Mouse (Mus musculus) hindbrain, embryonic 12.5 days (tissue): ENCODE measurements around the gene Fas. TPM values are rescaled to one million over a fixed set of nuclear protein-coding genes. Genes with fewer than 3 reads are reported as not detected.

Experiments
- ATAC-seq: fragments of 200-750 bp; cut with Nextera tagmentation; 2 replicates; pipeline ENCODE4 v1.8.0; 2017; ENCODE audit warnings: moderate TSS enrichment; ENCODE audit not compliant: low FRiP score
- H3K27ac ChIP-seq: fragments of 300-500 bp; sonication (generic); 2 replicates; pipeline ENCODE4 v1.5.1; 2016; ENCODE audit warnings: mild to moderate bottlenecking
- H3K27me3 ChIP-seq: fragments of 300-500 bp; sonication (generic); 2 replicates; pipeline ENCODE4 v1.6.1; 2016; ENCODE audit warnings: mild to moderate bottlenecking
- H3K36me3 ChIP-seq: fragments of 300-500 bp; sonication (generic); 2 replicates; pipeline ENCODE4 v1.6.1; 2016; ENCODE audit warnings: mild to moderate bottlenecking
- H3K4me1 ChIP-seq: fragments of 300-500 bp; sonication (generic); 2 replicates; pipeline ENCODE4 v1.6.1; 2016
- H3K4me2 ChIP-seq: fragments of 300-500 bp; sonication (generic); replicated peaks from 2 replicates; pipeline ENCODE4 v1.6.1; 2016; ENCODE audit warnings: mild to moderate bottlenecking
- H3K4me3 ChIP-seq: fragments of 300-500 bp; sonication (generic); 2 replicates; pipeline ENCODE4 v1.5.1; 2016; ENCODE audit warnings: mild to moderate bottlenecking
- H3K9ac ChIP-seq: fragments of 300-500 bp; sonication (generic); 2 replicates; pipeline ENCODE4 v1.6.1; 2016; ENCODE audit warnings: mild to moderate bottlenecking, moderate library complexity
- H3K9me3 ChIP-seq: fragments of 300-500 bp; sonication (generic); replicated peaks from 2 replicates; pipeline ENCODE4 v1.6.1; 2016; ENCODE audit warnings: mild to moderate bottlenecking
- WGBS: fragments of 180-500 bp; shearing (Covaris S2); methylation state at CpG from one replicate; pipeline ENCODE4 v1.1.7; 2016; 5-methylcytosine and 5-hydroxymethylcytosine counted together
- polyA plus RNA-seq: library from polyadenylated mRNA; unstranded; fragments of >200 nt; fragmentation: Nextera tagmentation; extraction: Ambion mirVana; gene quantifications from 2 replicates; pipeline ENCODE4 v1.2.1, GENCODE M21; 2016

The Fas gene
- polyA plus RNA-seq, 1 experiment from 2014 or later, result 1.4 TPM

DNA sequence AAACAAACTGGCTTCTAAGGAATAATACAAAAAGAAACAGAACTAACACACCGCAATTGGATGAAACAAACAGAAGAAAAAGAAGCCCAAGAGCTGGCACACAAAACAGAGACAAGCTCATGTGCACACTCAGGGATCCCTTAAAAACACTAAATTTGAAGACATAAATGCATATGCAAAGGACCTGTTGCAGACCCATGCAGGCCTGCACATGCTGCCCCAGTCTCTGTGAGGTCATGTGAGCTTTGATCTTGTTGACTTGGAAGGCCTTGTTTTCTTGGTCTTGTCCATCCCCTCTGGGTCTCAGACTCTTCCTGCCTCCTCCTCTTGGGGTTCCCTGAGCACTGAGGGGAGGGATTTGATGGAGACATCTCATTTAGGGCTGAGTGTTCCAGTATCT, 1.8 kb upstream of the Fas start:
- ATAC-seq, result no peak
- peaks cover 5% of the 10 kb centered on the region; the same call in 1 of the 2 replicates for H3K27me3 ChIP-seq
- no peak overlapping the region for H3K27ac ChIP-seq
- H3K36me3 ChIP-seq, result no peaks in the 10 kb centered on the region
- 93% methylated on average over 1 of the region's 1 CpGs for WGBS
- H3K4me3 ChIP-seq, result no peak overlapping the region
- no peak overlapping the region for H3K4me2 ChIP-seq
- no peak overlapping the region for H3K9ac ChIP-seq
- H3K4me1 ChIP-seq, result peaks cover 13% of the 10 kb centered on the region
- no peaks in the 10 kb centered on the region for H3K9me3 ChIP-seq

- Histone ChIP-seq H3K9ac (peak overlapping the region; percentile 42), H3K36me3 (no peaks in the 10 kb centered on the region), H3K4me3 (peak overlapping the region; percentile 31), H3K9me3 (no peaks in the 10 kb centered on the region), H3K4me1 (peaks cover 13% of the 10 kb centered on the region), H3K27ac (no peak overlapping the region), H3K27me3 (peaks cover 5% of the 10 kb centered on the region; the same call in 1 of the 2 replicates), H3K4me2 (peak overlapping the region; percentile 60)
- ATAC-seq, result 0 out of 2 replicates have a peak, but pooled peaks have one; percentile 2
- 14% methylated on average over 15 of the region's 15 CpGs for WGBS
These were observed 441 bp downstream of the Fas start for GRCm38 (mm10) chr19:34290872-34291341.

DNA sequence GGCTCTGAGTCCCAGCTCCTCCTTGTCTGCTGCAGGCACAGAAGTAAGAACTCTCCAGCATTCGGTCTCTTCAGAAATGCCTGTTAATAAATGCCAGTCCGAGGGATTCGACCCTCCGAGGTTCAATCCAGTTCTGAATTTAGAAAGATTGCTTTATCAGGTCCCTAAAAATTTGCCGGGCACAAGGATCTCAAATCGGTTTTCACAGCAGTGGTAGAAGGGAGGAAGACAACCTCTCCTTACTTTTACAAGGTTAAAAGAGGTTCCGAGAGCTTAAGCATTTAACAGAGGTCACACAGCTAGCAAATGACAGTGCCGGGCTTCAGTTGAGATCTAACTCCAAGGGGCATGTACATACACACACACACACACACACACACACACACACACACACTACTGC, 913 bp downstream of the Fas start:
- Histone ChIP-seq H3K36me3 (no peaks in the 10 kb centered on the region), H3K4me1 (peaks cover 13% of the 10 kb centered on the region), H3K9ac (no peak overlapping the region), H3K4me3 (no peak overlapping the region), H3K9me3 (no peaks in the 10 kb centered on the region), H3K27me3 (peaks cover 5% of the 10 kb centered on the region; the same call in 1 of the 2 replicates), H3K4me2 (peak overlapping the region; percentile 60), H3K27ac (no peak overlapping the region)
- no peak for ATAC-seq
- 77% methylated on average over 8 of the region's 8 CpGs for WGBS

DNA sequence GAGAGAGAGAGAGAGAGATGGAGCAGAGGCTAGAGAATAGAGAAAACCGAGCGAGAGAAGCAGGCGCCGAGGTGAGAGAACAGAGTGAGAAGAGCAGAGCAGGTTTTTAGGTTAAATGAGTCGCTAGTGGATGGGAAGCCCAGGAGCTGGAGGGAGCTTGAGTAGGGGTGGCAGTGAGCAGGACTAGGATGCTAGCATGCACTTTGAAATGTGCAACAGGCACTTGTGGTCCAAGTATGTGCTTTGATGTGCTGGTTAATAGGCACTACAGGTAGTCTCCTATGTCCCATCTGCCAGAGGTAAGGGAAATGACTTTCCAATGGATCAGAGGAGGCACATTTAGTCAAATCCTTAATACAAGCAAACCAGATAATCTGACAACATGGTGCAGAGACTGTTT, 1.5 kb downstream of the Fas start:
- H3K27me3 ChIP-seq, result peaks cover 5% of the 10 kb centered on the region; the same call in 1 of the 2 replicates
- H3K9ac ChIP-seq, result no peak overlapping the region
- H3K36me3 ChIP-seq, result no peaks in the 10 kb centered on the region
- H3K4me1 ChIP-seq, result peaks cover 13% of the 10 kb centered on the region
- H3K4me2 ChIP-seq, result no peak overlapping the region
- 78% methylated on average over 5 of the region's 5 CpGs for WGBS
- no peak for ATAC-seq
- H3K9me3 ChIP-seq, result no peaks in the 10 kb centered on the region
- no peak overlapping the region for H3K4me3 ChIP-seq
- no peak overlapping the region for H3K27ac ChIP-seq

GRCm38 (mm10) chr19:34292701-34293100, 2.2 kb downstream of the Fas start:
- Histone ChIP-seq H3K4me1 (peaks cover 13% of the 10 kb centered on the region), H3K27ac (no peak overlapping the region), H3K4me3 (no peak overlapping the region), H3K9ac (no peak overlapping the region), H3K4me2 (no peak overlapping the region), H3K9me3 (no peaks in the 10 kb centered on the region), H3K36me3 (no peaks in the 10 kb centered on the region), H3K27me3 (peaks cover 5% of the 10 kb centered on the region; the same call in 1 of the 2 replicates)
- ATAC-seq, result no peak
- WGBS, result 78% methylated on average over 2 of the region's 2 CpGs

- Histone ChIP-seq H3K9me3 (no peaks in the 10 kb centered on the region), H3K27ac (no peak overlapping the region), H3K4me2 (no peak overlapping the region), H3K27me3 (peaks cover 5% of the 10 kb centered on the region; the same call in 1 of the 2 replicates), H3K9ac (no peak overlapping the region), H3K4me1 (peaks cover 13% of the 10 kb centered on the region), H3K4me3 (no peak overlapping the region), H3K36me3 (no peaks in the 10 kb centered on the region)
- 72% methylated on average over 3 of the region's 3 CpGs for WGBS
- no peak for ATAC-seq
These were observed 3.0 kb downstream of the Fas start for GRCm38 (mm10) chr19:34293376-34293947.

- WGBS, result 82% methylated on average over 6 of the region's 6 CpGs
- peaks cover 5% of the 10 kb centered on the region; the same call in 1 of the 2 replicates for H3K27me3 ChIP-seq
- H3K9me3 ChIP-seq, result no peaks in the 10 kb centered on the region
- no peak overlapping the region for H3K4me2 ChIP-seq
- no peak for ATAC-seq
- H3K27ac ChIP-seq, result no peak overlapping the region
- H3K4me3 ChIP-seq, result no peak overlapping the region
- H3K4me1 ChIP-seq, result peaks cover 6% of the 10 kb centered on the region; the same call in 1 of the 2 replicates
- no peaks in the 10 kb centered on the region for H3K36me3 ChIP-seq
- H3K9ac ChIP-seq, result no peak overlapping the region
These were observed 5.0 kb downstream of the Fas start for GRCm38 (mm10) chr19:34295442-34295841.

- H3K9ac ChIP-seq, result no peak overlapping the region
- no peak overlapping the region for H3K4me2 ChIP-seq
- H3K9me3 ChIP-seq, result no peaks in the 10 kb centered on the region
- H3K36me3 ChIP-seq, result no peaks in the 10 kb centered on the region
- WGBS, result 92% methylated on average over 1 of the region's 1 CpGs
- ATAC-seq, result no peak
- H3K4me3 ChIP-seq, result no peak overlapping the region
- H3K27ac ChIP-seq, result no peak overlapping the region
- H3K4me1 ChIP-seq, result no peaks in the 10 kb centered on the region
- no peaks in the 10 kb centered on the region for H3K27me3 ChIP-seq
These were observed 8.1 kb downstream of the Fas start for GRCm38 (mm10) chr19:34298531-34298930.

DNA sequence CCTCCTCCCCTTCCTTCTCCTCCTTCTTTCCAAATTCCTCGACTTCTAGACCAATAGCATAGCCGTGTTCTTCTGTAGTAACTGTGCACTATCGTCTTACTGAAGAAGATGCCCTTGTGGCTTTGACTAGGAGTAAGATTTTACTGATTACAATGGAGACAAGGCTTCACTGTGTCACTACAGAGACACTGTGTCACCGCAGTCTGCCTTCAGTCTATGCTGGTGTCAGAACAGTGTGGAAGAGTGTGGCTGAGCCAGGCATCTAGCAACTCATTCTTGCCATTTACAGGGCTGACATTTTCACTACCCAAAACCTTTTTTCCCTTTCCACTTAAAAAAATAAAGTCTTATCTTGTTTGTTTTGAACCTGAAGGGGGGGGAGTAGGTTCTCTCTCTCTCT, 8.8 kb downstream of the Fas start:
- H3K4me2 ChIP-seq, result no peak overlapping the region
- H3K27ac ChIP-seq, result no peak overlapping the region
- no peak for ATAC-seq
- H3K9ac ChIP-seq, result no peak overlapping the region
- no peak overlapping the region for H3K4me3 ChIP-seq
- H3K4me1 ChIP-seq, result no peaks in the 10 kb centered on the region
- 65% methylated on average over 4 of the region's 4 CpGs for WGBS
- H3K9me3 ChIP-seq, result no peaks in the 10 kb centered on the region
- no peaks in the 10 kb centered on the region for H3K36me3 ChIP-seq
- no peaks in the 10 kb centered on the region for H3K27me3 ChIP-seq

DNA sequence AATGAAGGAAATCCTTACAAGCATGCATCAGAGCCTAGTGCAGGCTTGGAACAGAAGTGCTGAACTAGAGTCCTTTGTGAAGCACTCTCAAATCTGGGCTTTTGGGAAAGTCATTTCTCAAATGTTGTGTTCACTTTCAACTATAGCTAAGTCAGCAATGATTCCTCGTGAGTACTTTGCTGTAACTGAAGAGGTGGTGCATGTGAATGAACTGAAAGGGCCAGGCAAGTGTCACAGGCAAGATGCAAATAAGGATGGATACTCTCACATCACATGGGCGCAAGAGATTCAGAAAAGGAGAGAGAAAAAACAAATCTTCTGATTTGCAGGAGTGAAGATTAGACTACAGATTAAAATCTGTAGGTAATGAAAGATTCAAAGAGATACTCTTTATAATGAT, 10.0 kb downstream of the Fas start:
- WGBS, result 82% methylated on average over 2 of the region's 2 CpGs
- no peaks in the 10 kb centered on the region for H3K27me3 ChIP-seq
- H3K4me3 ChIP-seq, result no peak overlapping the region
- H3K36me3 ChIP-seq, result no peaks in the 10 kb centered on the region
- H3K27ac ChIP-seq, result no peak overlapping the region
- H3K4me1 ChIP-seq, result no peaks in the 10 kb centered on the region
- no peak overlapping the region for H3K9ac ChIP-seq
- no peak for ATAC-seq
- no peaks in the 10 kb centered on the region for H3K9me3 ChIP-seq
- no peak overlapping the region for H3K4me2 ChIP-seq

DNA sequence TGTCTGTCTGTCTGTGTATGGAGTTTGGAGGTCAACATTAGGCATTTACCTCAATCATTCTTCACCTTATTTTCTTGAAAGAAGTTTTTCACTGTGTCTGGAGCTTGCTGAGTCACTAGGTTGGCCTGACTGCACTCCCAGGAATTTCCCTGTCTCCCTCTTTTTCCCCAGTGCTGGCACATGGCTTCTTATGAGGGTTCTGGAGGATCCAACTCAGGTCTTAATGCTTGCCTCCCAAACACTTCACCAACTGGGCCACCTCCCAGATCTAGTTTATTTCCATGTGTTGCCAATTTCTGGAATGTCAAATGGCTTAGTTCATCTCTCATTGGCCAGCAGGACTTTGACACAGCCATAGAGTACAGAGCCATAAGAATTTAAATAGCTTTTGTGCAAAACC, 14.5 kb downstream of the Fas start:
- Histone ChIP-seq H3K4me2 (no peak overlapping the region), H3K27me3 (no peaks in the 10 kb centered on the region), H3K4me1 (no peaks in the 10 kb centered on the region), H3K27ac (no peak overlapping the region), H3K4me3 (no peak overlapping the region), H3K9ac (no peak overlapping the region), H3K36me3 (no peaks in the 10 kb centered on the region), H3K9me3 (no peaks in the 10 kb centered on the region)
- ATAC-seq, result no peak

DNA sequence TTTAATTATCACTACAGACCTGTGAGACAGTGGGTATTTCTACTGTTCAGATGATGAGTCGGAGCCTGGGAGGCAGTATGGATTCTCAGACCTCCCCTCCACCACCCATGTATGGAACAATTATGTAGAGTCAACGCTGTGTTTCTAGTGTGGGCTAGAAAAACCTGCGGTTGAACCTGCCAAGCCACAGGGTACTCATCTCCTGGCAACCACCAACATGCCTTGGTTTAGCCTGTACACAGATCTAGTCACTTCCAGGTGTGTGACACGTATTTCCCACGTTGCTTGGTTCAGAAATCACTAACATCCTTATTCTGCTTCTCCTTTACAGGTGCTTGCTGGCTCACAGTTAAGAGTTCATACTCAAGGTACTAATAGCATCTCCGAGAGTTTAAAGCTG, 16.3 kb downstream of the Fas start:
- Histone ChIP-seq H3K4me2 (no peak overlapping the region), H3K4me1 (no peaks in the 10 kb centered on the region), H3K27ac (no peak overlapping the region), H3K9me3 (no peaks in the 10 kb centered on the region), H3K27me3 (no peaks in the 10 kb centered on the region), H3K9ac (no peak overlapping the region), H3K4me3 (no peak overlapping the region), H3K36me3 (no peaks in the 10 kb centered on the region)
- WGBS, result 76% methylated on average over 6 of the region's 6 CpGs
- ATAC-seq, result no peak

DNA sequence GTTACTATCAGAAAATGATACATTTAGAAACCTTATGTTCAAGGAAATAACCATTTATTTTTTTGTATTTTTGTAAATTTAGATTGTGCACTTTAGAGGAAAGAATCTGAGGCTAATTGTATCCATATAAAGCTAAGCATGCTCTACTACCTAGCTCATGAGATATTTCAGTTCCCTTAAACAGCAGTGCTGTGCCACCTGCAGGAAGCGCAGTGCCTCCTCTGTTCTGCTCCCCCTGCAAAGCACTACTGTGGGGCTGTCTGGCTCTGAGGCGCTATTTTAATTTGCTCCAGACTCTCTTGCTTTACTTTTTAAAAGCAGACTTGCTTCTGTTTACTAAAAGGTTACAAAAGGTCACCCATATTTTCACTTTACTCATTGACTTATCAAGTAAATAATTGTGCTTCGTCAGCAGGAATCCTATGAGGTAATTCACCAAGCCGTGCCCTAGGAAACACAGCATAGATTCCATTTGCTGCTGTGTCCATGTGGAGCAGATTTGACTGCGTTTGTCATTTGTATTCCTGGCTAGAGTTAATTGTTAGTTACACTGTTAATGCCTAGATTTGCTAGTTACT, 21.8 kb downstream of the Fas start:
- no peaks in the 10 kb centered on the region for H3K36me3 ChIP-seq
- no peak overlapping the region for H3K27ac ChIP-seq
- no peaks in the 10 kb centered on the region for H3K27me3 ChIP-seq
- no peak overlapping the region for H3K4me3 ChIP-seq
- H3K4me2 ChIP-seq, result no peak overlapping the region
- WGBS, result 66% methylated on average over 5 of the region's 5 CpGs
- H3K4me1 ChIP-seq, result no peaks in the 10 kb centered on the region
- H3K9ac ChIP-seq, result no peak overlapping the region
- ATAC-seq, result no peak
- H3K9me3 ChIP-seq, result no peaks in the 10 kb centered on the region
